Mouse (Mus musculus): ENCODE measurements around the gene Gm49358.

- no peak for TF ChIP-seq CTCF (IDR thresholded peaks at IDR 0.05; ENCODE audit: borderline replicate concordance, insufficient read depth, low read depth, low read length)
- TF ChIP-seq POLR2A (IDR thresholded peaks at IDR 0.05; ENCODE audit: borderline replicate concordance, insufficient read depth, low read length): no peak
These were observed 43.6 kb downstream of the Gm49358 start for GRCm38 (mm10) chr10:86807362-86807761.
